Mouse (Mus musculus): ENCODE results near the gene Auts2.

- no peak for TF ChIP-seq GATA1 (IDR thresholded peaks at IDR 0.05; ENCODE audit: low read length)
- no peak for TF ChIP-seq TAL1 (IDR thresholded peaks at IDR 0.05; ENCODE audit: low read length)
These were observed 713.9 kb downstream of the Auts2 start for GRCm38 (mm10) chr5:131829248-131829647.
